Mouse (Mus musculus) thymus, postnatal 36 days (tissue): Measurements from ENCODE around the gene Cdc40.

Experiments
- DNase-seq, 2 experiments: peaks; one replicate each; pipeline ENCODE4 v3.0.0; 2022; ENCODE audit warnings: mixed read lengths in 2 of 2

The Cdc40 gene

DNA sequence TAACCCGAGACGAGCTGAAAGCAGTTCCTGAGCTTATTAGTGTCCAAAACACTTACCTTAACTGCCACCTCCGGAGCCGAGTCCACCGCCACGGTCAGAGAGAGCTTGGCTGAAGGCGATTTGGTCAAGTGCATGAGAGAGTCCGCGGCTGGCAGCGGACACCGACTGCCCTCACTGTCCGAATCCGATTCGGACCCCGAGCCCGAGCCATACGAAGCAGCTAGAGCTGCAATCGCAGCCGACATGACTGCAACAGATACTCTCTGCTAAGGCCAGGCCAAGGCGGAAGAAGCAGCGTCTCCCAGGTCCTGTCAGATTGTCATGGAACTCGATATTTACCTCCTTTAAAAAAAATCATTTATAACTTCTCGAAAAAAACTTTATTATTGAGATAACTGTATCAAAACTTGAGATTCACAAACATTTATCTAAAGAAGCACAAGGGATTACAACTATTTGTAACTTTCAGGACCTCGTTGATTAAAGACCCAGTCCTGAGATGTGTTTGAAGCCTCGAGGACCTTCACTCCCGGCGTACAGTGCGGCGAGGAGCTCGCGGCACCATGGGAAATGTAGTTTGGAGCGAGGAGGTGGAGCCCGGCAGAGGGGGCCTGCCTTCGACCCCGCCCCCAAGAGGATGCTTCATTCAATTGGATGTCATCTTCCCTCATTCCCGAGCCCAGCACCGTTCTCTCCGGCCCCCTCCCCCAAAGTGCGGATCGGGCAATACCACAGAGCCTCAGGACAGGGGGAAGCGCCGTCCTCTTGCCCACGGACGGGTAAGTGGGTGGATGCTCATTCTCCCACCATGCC lies at the start of gene Cdc40, which contains the start of gene Wasf1:
TSS of gene Cdc40 (minus strand) at position 481 of the 813 bp plus-strand sequence.
TSS of gene Wasf1 (plus strand) at position 645 of the 813 bp plus-strand sequence.
- peak; percentile 91 to 93 for DNase-seq

DNA sequence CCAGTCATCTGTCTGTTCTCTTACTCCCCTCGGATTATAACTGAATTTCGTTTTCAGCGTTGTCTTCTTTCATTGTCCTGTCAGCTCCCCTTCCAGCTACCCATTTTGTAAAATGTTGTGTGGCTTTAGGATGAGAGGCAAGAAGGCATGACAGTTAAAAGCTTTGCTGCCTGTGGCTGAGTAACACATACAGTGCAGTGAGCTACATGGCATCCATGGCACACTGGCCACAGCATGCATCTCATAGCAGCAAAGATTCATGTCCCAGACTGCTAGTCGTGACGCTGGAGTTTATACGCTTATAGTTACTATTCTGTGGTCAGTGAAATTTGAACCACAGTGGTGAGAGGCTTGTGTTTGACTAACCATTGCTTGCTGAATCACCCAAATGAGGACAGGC lies 36.4 kb upstream of the Cdc40 start:
- DNase-seq = no peak

DNA sequence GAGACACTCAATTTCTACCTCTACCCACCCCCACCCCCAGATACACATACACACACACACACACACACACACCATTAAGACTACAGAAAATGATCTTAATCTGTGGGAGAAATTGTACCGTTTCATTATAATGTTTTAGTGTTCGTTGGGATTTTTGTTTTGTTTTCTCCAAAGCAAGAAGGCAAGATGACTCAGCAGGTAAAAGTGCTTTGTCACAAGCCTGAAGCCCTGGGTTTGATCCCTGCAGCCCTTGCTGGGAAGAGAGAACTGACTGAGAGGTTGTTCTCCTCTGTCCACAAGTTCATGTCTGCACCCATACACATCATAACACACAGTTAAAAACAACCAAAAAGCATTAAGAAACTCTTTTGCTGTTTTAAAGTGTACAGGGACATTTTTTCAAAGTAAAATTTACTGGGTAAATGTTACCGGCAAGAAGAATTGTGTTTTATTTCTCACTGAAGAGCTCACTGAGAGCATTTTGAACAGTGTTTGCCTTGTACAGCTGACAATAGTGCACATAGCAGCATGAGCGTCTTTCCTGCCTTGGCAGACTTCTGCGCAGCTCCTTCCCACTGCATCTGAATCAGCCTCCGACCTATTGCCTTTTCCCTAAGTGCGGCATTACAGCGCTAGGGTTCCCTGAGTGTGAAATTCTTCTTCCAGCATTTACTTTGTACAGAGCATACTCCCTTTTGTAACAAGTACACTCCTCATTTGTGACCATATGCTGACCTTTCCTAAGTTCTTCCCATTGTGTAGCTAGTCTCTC lies 35.7 kb upstream of the Cdc40 start:
- no peak for DNase-seq

DNA sequence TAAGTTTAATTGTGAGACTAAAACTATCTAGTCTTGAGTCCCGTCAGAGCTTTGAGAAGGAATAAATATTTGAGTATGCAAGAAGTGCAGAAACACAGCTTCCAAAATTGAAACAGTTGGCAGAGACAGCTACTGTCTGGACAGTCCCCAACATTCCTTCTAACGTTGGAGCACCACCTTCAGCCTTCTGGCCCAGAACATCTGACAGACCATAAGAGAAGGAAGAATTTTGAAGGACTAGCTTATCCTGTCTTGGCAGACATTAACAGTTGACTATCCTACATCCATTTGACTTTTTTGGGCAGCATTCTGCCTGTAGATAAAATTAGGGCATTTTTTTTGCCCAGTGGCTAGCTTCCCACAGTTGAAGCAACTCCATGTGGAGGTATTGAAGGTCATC lies 32.1 kb upstream of the Cdc40 start:
- DNase-seq = no peak

DNA sequence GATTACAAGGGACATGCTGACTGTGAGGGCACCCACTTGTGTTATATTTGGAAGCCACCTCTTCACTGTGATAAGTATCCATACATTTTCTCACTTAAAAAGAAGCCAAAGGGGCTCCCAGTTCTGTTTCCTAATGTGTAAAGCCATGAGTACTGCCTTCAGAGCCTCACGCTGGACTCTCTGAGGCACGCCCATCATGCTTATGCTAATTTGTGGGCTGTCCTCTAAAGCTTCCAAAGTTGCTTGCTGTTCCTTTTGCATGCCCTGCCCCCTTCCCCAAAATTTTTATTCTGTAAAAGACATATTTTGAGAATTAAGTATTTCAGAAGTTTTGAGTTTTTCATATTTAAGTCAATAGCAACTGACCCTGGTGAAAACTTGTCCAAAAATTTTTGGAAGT lies 27.7 kb upstream of the Cdc40 start:
- no peak for DNase-seq

DNA sequence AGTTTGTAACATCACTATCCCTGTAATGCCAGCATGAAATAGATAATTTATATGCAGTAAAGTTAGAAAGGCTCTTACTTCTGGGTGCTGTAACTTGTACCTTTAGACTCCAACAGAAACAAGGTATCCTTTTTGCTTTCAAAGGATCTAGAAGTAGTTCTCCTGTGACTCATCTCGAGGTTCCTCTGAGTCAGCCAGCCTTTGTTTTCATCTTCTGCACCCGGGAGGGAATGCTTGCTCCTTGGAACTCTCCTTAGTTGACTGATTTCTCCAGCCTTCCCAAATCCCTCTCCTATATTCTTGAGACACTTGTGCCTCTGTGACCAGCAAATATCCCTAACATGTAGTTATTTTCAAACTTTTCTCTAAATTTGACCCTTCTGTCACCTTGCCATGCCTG lies 25.5 kb upstream of the Cdc40 start:
- DNase-seq = no peak

DNA sequence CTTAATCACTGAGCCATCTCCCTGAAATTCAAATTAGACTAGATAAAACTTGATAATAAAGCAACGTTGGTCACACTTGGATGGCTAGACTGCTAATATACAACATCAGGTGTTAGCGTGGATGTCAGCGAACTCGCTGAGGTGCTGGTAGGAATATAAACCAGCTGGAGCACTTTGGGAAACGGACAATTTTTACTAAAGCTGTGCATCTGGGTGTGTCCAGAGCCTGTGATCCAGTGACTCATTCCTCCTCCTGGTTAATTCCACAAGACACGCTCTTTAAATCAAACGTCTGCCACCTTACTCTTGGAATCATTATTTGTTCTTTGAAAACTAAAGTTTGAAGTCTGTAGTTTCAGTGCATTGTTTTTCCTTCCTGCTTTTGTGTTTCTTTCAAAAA lies 23.7 kb upstream of the Cdc40 start:
- DNase-seq = no peak

DNA sequence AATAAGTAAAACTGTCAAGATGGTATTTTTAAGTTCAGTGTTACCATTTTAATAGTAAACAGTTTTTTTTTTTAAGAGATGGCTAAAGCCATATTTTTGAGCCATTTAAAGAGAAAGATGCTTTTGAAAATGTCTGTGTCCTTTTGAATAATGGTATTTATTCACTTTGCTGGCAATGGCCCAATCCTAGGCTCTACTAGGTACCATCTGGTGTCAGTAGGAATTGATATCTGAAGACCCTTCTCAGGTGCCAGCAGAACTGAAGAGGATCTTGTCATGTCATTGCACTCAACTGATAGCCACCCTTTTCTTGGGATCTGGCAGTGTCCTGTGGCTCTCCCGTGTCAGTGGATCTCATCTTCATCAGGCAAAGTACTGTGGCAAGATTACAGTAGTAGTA lies 23.0 kb upstream of the Cdc40 start:
- DNase-seq = no peak

DNA sequence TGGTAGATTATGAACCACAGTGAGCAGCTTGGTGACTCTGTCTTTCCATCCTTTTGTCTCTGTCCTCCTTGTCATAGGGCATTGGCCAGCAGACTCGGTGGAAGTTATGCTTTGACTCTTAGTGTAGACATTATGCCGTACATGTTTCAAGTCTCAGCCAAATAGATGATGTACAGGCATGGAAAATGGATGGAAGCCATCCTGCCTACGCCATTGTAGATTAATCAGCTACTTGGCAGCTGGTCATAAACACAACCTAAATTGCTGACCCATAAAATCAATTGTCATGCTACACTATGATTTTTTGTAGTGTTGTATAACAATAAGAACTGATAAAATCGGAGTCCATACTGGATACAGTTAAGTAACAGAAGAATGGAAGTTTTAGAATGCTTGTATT lies 18.7 kb upstream of the Cdc40 start:
- no peak for DNase-seq

DNA sequence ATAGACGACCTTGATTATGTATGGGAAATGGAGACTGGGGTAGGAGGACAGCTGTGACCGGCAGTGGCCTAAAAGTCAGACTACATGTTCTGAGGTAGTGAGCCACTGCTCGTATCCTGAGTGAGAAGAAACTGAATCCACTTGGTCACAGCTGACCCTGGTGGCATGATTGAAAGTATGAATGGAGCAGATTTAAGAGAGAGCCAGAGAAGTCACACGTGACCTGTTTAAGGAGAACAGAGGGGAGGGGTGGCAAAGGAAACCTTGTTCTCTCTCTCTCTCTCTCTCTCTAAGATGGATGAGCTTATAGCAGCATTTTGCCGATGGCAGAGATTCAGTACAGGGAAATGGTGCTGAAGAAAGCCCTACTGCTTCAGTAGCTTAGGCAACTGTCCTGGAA lies 13.5 kb upstream of the Cdc40 start:
- DNase-seq = no peak

DNA sequence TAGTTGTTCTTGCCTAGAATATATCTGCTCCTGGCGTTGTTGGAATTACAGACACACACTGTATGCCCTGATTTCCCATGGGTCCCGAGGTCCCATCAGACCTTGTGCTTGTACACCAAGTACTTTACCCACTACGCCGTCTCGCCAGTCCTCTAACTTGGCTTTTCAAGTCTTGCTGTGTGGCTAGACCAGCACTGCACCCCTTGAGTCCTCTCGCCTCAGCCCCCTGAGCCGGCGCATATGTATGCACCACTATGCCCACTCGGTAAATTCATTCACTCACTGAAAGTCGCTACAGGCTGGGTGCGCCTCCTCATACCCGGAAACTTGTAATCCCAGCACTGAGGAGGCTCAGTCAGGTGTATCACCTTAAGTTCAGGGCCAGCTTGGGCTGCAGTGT lies 12.7 kb upstream of the Cdc40 start:
- DNase-seq = no peak

DNA sequence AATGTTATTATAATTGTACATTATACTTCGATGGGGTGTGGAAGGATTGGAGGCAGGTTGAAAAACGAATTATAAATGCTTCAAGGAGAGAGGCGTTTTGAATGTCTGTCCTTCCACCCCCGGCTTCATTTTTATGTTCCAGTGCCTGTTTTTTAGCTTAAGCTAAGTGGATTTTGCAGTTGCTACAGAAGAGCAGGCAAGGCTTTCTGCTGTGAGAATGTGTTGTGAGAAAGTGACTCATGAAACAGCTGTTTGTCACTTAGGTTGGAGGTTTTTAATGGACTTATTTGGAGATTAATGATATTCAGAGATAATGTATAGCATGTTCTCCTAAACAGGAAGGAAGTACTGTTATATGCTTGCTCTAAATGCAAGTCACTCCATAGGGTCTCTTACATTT lies 6.0 kb upstream of the Cdc40 start:
- no peak for DNase-seq

DNA sequence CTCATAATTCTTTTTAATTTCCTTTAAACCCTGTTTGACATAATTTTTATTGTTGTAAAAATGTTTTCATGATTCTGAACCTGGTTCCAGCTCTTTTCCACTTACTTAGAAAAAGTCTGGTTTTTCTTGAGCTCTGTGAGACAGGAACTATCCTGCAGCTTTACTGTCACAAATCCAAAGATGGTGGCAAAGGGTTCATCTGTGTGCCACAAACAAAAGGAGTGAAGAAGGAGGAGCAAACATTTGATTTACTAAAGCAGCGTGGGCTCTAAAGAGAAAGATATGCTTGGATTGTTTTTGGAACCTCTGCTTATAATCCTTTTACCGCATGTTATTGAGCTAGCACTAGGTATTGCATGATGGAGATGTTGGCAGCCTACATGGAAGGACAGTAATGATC lies 4.2 kb upstream of the Cdc40 start:
- no peak for DNase-seq

DNA sequence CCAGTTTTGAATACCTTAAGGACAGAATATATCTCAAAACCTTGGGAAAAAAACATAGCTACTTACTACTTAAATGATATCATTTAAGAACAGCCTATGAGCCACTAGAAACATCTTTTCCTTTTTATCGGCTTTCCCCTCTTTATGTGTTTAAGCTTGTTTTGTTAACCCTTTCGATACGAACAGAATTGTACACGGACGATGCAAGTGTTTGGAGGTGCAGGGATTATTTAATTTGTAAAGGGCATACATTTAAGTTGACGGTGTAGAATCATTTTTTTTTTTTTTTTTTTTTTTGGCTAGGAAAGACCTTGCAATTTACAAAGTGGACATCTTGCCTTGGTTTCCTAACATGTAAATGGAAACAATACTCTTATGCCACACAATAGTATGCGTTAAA lies 2.3 kb upstream of the Cdc40 start:
- DNase-seq = no peak

DNA sequence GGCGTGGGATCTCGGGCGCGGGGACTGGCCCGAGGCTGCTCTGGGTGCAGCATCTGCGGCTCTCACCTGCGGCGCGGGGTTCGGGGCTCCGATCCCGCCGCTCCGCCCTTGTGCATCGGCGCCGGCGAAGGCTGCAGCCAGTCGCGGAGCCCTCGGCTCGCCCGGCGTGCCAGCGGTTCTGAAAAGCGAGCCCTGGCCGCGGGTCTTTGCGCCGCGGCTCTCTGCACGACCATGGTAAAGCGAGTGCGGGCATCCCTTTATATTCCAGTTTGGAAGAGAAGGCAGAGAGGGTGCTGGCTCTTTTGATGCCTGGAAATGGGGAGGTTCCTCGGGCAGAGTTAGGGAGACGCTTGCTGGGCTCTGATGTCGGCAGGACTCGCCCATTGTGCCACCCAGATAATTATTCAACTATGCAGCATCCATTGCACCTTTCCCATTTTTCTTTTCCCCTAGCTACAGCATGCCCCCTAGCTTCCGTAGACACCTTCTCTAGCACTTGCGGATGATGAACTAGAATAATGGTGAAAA lies 1.2 kb upstream of the Cdc40 start:
- peak; percentile 21 to 37 for DNase-seq

DNA sequence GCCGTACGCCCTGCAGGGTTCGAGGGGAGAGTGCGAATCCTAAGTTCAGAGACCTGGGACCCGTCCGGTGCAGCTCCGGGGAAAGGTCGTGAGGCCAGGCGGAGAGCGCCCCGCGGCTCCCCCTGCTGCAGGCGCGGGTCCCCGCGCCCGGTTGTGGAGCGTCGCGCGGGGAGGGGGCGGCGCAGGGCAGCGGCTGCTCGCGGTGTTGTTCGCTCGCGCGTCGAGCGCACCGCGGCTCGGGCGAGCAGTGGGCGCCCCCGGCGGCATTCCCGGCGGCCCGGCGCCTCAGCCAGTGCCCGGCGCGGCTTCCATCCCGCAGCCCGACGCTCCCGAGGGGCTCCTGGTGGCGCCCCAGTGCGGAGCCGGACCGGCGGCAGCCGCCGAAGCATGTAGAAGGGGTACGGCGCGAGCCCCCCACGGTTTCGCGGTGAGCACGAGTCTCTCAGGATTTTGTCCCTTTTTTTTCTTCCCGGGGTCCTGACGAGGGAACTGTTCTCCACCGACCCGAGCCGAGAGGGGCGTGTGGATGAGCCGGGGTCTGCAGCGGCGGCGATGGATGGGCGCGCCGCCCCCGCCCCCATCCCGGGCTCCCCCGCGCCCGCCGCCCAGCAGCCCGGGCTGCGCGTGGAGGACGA lies 650 bp upstream of the Cdc40 start:
- DNase-seq = peak in 1 of 2 experiments; percentile 21

DNA sequence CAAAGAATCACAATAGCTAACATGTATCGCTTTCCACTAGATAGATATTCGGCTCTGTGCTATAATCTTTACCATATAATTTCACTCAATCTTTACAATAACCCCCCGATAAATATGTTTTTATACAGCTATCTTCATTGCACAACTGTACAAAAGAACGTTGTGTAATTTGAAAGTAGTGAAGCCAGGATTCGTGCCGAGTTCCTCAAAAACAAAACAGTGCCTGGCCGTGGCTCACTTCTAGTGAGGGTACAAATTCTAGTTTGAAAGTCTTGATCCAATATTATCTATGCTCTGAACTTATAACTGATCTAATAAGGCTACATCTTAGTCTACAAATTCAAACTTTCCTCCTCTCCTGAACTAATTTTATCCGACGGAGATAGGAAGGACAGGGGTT lies 778 bp downstream of the Cdc40 start:
- no peak for DNase-seq

DNA sequence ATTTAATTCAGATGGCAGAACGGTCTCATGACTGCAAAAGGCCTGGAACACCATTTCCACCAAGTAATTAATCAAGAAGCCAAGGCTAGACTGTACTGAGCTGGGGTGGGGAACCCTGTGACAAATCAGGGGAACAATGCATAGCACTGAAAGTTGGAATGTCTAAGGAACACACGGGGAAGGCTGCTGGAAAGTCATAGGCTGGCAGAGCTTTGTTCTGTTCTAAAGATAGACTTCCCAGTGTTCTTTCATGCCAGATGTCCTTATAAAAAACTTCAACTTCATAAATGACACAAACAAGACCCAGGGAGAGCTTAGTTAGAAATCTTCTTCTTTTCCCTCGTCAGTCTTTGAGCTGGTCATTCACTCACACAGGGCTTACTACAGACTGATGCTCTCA lies 1.9 kb downstream of the Cdc40 start:
- no peak for DNase-seq

DNA sequence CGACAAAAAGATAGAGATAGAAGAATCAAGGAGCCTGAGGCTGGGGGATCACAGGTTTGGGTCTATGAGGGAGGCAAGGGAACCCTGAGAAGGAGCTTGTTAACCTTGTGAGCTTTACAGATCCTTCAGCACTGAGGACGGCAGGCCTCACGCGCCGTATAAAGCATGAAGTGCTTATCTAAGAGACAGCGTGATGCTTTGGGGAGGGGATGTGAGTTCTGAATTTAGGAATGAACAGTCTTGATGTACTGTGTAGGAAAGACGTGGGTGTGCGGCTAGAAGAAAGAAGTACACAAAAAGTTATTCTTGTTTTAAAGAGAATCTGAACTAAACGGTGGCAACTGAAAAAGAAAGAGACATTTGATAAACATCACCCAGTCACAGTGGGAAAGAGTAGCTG lies 3.1 kb downstream of the Cdc40 start:
- DNase-seq = no peak

DNA sequence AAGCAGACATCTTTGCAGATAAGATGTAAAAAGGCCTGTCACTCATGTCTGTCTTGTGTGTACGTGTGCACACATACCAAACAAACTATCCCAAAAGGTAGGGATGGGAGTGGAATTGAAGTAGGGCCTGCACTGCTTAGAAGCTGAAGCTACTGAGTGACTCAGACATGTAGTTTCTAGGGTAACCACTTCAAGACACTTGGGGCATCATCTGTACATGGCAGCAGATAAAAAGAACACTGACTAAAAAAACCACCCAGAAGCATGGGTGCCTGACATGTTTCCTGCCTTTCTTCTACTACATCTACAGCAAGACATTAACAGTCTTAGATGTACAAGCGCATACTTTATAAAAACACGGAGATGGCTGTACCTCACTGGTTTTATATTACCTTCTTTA lies 4.9 kb downstream of the Cdc40 start:
- no peak for DNase-seq

DNA sequence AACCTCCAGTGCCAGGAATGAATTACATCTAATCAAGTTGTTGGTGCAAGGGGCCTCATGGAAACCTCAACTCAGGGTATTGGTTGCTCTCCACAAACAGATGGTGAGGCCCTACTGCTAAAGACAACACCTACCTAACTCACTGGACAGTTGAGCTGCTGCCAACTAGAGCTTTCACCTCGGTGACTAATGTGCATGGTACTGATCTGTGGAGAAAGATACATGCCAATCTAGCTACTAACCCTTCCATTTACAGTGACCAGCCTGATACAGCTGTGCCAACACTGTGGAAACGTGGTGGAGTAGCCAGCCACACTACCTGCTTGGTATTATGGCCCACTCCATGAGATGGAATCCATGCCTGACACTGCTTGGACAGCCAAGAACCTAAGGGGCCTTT lies 11.1 kb downstream of the Cdc40 start:
- no peak for DNase-seq

DNA sequence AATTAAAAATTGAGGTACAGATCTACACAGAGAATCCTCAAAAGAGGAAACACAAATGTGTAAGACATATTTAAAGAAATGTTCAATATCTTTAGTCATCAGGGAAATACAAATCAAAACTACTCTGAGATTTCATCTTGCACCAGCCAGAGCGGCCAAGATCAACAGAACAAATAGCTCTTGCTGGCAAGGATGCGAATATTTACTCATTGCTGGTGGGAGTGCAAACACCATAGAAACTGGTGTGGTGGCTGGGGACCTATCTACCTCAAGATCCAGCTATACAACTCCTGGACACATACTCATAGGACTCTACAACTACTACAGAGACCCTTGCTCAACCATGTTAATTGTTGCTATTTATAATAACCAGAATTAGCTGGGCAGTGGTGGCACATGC lies 11.8 kb downstream of the Cdc40 start:
- DNase-seq = no peak

DNA sequence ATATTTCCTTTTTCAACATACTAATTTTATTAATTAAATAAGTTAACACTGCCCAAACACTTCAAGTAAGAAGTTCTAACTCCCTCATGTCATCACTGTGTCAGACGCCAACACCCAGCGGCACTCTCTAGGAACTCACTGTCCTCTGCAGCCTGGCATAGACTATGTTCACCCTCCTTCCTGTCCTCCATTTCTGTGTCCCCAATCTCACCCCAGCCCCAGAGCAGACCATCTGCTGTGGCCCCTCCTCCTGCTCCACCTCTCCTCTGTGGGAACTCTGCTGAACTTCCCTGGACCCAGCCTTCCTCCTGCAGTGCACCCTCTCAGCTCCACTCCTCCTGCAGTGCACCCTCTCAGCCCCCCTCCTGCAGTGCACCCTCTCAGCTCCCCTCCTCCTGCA lies 15.0 kb downstream of the Cdc40 start:
- no peak for DNase-seq

DNA sequence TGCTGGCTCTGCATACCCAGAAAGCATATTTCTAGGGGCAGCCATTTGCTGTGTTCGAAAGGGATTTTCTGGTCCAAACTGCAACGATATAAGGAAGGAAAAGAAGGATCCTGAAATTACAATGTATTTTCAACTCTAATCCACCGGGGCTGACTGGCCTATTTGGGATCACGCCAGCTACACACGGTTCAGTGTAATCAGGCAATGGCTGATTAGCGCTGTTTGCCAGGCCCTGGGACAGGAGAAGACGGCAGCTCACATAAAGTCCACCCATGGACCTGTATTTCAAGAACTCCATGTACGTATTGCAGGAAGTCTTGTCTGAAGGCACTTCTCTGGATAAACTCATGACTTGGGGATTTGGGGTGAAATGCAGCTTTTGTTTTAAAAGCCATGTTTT lies 25.5 kb downstream of the Cdc40 start:
- no peak for DNase-seq
